Mouse (Mus musculus): Measurements from ENCODE around the gene Fam160b1.

GRCm38 (mm10) chr19:57363538-57363937 lies 3.1 kb downstream of the Fam160b1 start:
- TF ChIP-seq POLR2A (IDR thresholded peaks at IDR 0.05; ENCODE audit: control insufficient read depth, low read depth, low read length) (no peak), CTCF (IDR thresholded peaks at IDR 0.05; ENCODE audit: control insufficient read depth, insufficient read depth, insufficient replicate concordance, low read depth, low read length) (no peak)

All from testis, adult 2 months (tissue).